Mouse (Mus musculus): ENCODE measurements around the gene Nipa1. TPM values are rescaled to one million over a fixed set of nuclear protein-coding genes. Genes with fewer than 3 reads are reported as not detected.
A peak's percentile ranks its signal among the peaks of the same experiment; 100 is the strongest.

Gene Nipa1
- polyA plus RNA-seq, 1 experiment, result 6.1 TPM

- no peak overlapping the region; the same call in 1 of the 2 replicates for H3K27ac ChIP-seq (ENCODE audit: control insufficient read depth, insufficient read depth, low read depth, low read length, poor library complexity)
- H3K4me1 ChIP-seq (ENCODE audit: control insufficient read depth, insufficient read depth, low read length), result no peaks in the 10 kb centered on the region; the same call in 1 of the 2 replicates
- no peak overlapping the region for H3K4me3 ChIP-seq (replicated peaks; ENCODE audit: control insufficient read depth, low read depth, low read length)
- WGBS, result 87% methylated on average over 3 of the region's 3 CpGs
- no peak for TF ChIP-seq POLR2A (IDR thresholded peaks at IDR 0.05; ENCODE audit: borderline replicate concordance, control insufficient read depth, low read depth, low read length)
- TF ChIP-seq CTCF (IDR thresholded peaks at IDR 0.05; ENCODE audit: control insufficient read depth, insufficient read depth, low read length), result no peak
Observed at GRCm38 (mm10) chr7:56044267-56044629, 24.5 kb upstream of the Nipa1 start.

- TF ChIP-seq POLR2A (IDR thresholded peaks at IDR 0.05; ENCODE audit: borderline replicate concordance, control insufficient read depth, low read depth, low read length) (no peak), CTCF (IDR thresholded peaks at IDR 0.05; ENCODE audit: control insufficient read depth, insufficient read depth, low read length) (no peak)
- 58% methylated on average over 4 of the region's 4 CpGs for WGBS
- Histone ChIP-seq H3K4me1 (ENCODE audit: control insufficient read depth, insufficient read depth, low read length) (no peaks in the 10 kb centered on the region; the same call in 1 of the 2 replicates), H3K4me3 (replicated peaks; ENCODE audit: control insufficient read depth, low read depth, low read length) (no peak overlapping the region), H3K27ac (ENCODE audit: control insufficient read depth, insufficient read depth, low read depth, low read length, poor library complexity) (no peak overlapping the region)
Observed at GRCm38 (mm10) chr7:56043577-56044266, 24.0 kb upstream of the Nipa1 start.

GRCm38 (mm10) chr7:56042353-56042752, 22.6 kb upstream of the Nipa1 start:
- TF ChIP-seq CTCF (IDR thresholded peaks at IDR 0.05; ENCODE audit: control insufficient read depth, insufficient read depth, low read length) (peak; percentile 92), POLR2A (IDR thresholded peaks at IDR 0.05; ENCODE audit: borderline replicate concordance, control insufficient read depth, low read depth, low read length) (no peak)
- no peak overlapping the region for H3K27ac ChIP-seq (ENCODE audit: control insufficient read depth, insufficient read depth, low read depth, low read length, poor library complexity)
- no peaks in the 10 kb centered on the region; the same call in 1 of the 2 replicates for H3K4me1 ChIP-seq (ENCODE audit: control insufficient read depth, insufficient read depth, low read length)
- no peak overlapping the region for H3K4me3 ChIP-seq (replicated peaks; ENCODE audit: control insufficient read depth, low read depth, low read length)
- 19% methylated on average over 5 of the region's 5 CpGs for WGBS

GRCm38 (mm10) chr7:56023586-56023985, 3.8 kb upstream of the Nipa1 start:
- 93% methylated on average over 3 of the region's 3 CpGs for WGBS
- Histone ChIP-seq H3K4me1 (ENCODE audit: control insufficient read depth, insufficient read depth, low read length) (no peaks in the 10 kb centered on the region; the same call in 1 of the 2 replicates), H3K4me3 (replicated peaks; ENCODE audit: control insufficient read depth, low read depth, low read length) (no peak overlapping the region), H3K27ac (ENCODE audit: control insufficient read depth, insufficient read depth, low read depth, low read length, poor library complexity) (no peak overlapping the region)
- no peak for TF ChIP-seq POLR2A (IDR thresholded peaks at IDR 0.05; ENCODE audit: borderline replicate concordance, control insufficient read depth, low read depth, low read length)

- 2% methylated on average over 71 of the region's 71 CpGs for WGBS
- H3K27ac ChIP-seq (ENCODE audit: control insufficient read depth, insufficient read depth, low read depth, low read length, poor library complexity), result peak overlapping the region; percentile 55
Observed at GRCm38 (mm10) chr7:56018972-56019929, 503 bp downstream of the Nipa1 start.

GRCm38 (mm10) chr7:56018446-56018971, 1.2 kb downstream of the Nipa1 start:
- peak overlapping the region; percentile 55 for H3K27ac ChIP-seq (ENCODE audit: control insufficient read depth, insufficient read depth, low read depth, low read length, poor library complexity)
- no peaks in the 10 kb centered on the region; the same call in 1 of the 2 replicates for H3K4me1 ChIP-seq (ENCODE audit: control insufficient read depth, insufficient read depth, low read length)
- TF ChIP-seq CTCF (IDR thresholded peaks at IDR 0.05; ENCODE audit: control insufficient read depth, insufficient read depth, low read length) (no peak), POLR2A (IDR thresholded peaks at IDR 0.05; ENCODE audit: borderline replicate concordance, control insufficient read depth, low read depth, low read length) (no peak)
- 25% methylated on average over 7 of the region's 7 CpGs for WGBS
- peak overlapping the region; percentile 81 for H3K4me3 ChIP-seq (replicated peaks; ENCODE audit: control insufficient read depth, low read depth, low read length)

More at GRCm38 (mm10) chr7:56018972-56019929, 503 bp downstream of the Nipa1 start:
- TF ChIP-seq POLR2A (IDR thresholded peaks at IDR 0.05; ENCODE audit: borderline replicate concordance, control insufficient read depth, low read depth, low read length), result no peak
- TF ChIP-seq CTCF (IDR thresholded peaks at IDR 0.05; ENCODE audit: control insufficient read depth, insufficient read depth, low read length), result no peak
- Histone ChIP-seq H3K4me1 (ENCODE audit: control insufficient read depth, insufficient read depth, low read length) (no peaks in the 10 kb centered on the region; the same call in 1 of the 2 replicates), H3K4me3 (replicated peaks; ENCODE audit: control insufficient read depth, low read depth, low read length) (peak overlapping the region; percentile 85)

GRCm38 (mm10) chr7:56017761-56018160, 2.0 kb downstream of the Nipa1 start:
- WGBS, result 38% methylated on average over 3 of the region's 3 CpGs
- H3K27ac ChIP-seq (ENCODE audit: control insufficient read depth, insufficient read depth, low read depth, low read length, poor library complexity), result no peak overlapping the region
- peak overlapping the region; percentile 52 for H3K4me3 ChIP-seq (replicated peaks; ENCODE audit: control insufficient read depth, low read depth, low read length)
- TF ChIP-seq POLR2A (IDR thresholded peaks at IDR 0.05; ENCODE audit: borderline replicate concordance, control insufficient read depth, low read depth, low read length), result no peak
- no peaks in the 10 kb centered on the region; the same call in 1 of the 2 replicates for H3K4me1 ChIP-seq (ENCODE audit: control insufficient read depth, insufficient read depth, low read length)

- H3K4me3 ChIP-seq (replicated peaks; ENCODE audit: control insufficient read depth, low read depth, low read length), result no peak overlapping the region
- H3K4me1 ChIP-seq (ENCODE audit: control insufficient read depth, insufficient read depth, low read length), result no peaks in the 10 kb centered on the region; the same call in 1 of the 2 replicates
- no peak for TF ChIP-seq POLR2A (IDR thresholded peaks at IDR 0.05; ENCODE audit: borderline replicate concordance, control insufficient read depth, low read depth, low read length)
- TF ChIP-seq CTCF (IDR thresholded peaks at IDR 0.05; ENCODE audit: control insufficient read depth, insufficient read depth, low read length), result no peak
- H3K27ac ChIP-seq (ENCODE audit: control insufficient read depth, insufficient read depth, low read depth, low read length, poor library complexity), result peak overlapping the region; percentile 79
- 83% methylated on average over 7 of the region's 7 CpGs for WGBS
Observed at GRCm38 (mm10) chr7:56015837-56016236, 3.9 kb downstream of the Nipa1 start.
